Mouse (Mus musculus): ENCODE measurements around the gene Fam234b. TPM values are rescaled to one million over a fixed set of nuclear protein-coding genes. Genes with fewer than 3 reads are reported as not detected.

The Fam234b gene
- 26.4 and 28.7 TPM in 2 replicates for polyA plus RNA-seq (2016; fragmentation: Nextera tagmentation; extraction: Ambion mirVana)

DNA sequence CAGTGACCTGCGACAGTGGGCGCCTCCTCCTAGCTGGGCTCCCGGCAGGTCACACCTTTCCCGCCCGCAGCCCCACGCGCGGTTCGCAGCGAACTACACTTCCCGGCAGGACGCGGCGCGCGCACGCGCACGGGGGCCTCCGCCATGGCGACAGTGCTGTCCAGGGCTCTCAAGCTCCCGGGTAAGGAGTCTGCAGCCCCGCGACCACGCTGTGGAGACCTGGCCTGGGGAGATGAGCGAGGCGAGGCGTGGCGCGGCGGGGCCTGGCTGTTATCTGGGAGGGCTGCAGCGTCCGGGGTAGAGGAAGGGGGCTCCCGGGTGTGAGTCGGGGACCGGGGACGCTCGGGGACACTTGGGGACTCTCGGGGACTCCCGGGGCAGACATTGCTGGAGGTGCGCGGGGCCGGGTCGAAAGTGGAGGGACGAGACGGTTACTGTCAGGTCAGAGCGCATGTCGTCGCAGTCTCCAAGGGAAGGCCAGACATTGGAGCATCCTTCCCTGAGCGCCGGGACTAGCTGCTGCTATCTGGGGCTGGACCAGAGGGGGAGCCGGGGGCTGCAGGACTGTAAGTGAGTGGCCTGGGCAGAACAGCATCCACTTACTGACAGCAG is at the start of gene Fam234b, which contains the start of gene Hebp1:
TSS of gene Fam234b (plus strand) at position 57 of the 612 bp plus-strand sequence.
TSS of gene Hebp1 (minus strand) at position 102 of the 612 bp plus-strand sequence.
- H3K27ac ChIP-seq, result no peak within 1 kb of the TSS
- under 1% methylated on average over 52 of the region's 52 CpGs for WGBS
- peak; percentile 80 for ATAC-seq (ENCODE audit: insufficient number of reproducible peaks, insufficient read depth, low FRiP score, low TSS enrichment)

DNA sequence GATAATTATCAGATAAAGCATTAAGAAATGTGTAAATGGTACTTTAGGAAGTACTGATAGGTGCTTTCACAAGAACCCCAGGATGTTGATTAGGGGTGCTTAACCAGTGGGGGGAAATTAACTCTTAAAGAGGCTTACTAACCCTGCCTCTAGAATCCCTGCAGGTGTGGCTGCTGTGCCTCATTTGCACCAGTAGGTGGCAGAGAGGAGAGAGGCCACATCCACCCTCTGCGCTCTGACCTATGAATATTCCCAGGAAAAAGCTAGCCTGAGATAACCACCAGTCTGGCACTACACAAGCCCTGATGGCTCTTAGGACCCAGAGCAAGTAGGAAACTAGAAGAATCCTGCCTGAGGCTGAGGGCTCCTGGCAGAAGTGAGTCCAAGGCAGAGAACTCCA is 49.3 kb upstream of the Fam234b start:
- Histone ChIP-seq H3K4me3 (no peak overlapping the region), H3K4me2 (replicated peaks) (no peak overlapping the region), H3K27me3 (no peaks in the 10 kb centered on the region), H3K9me3 (no peaks in the 10 kb centered on the region), H3K9ac (no peak overlapping the region), H3K27ac (no peak overlapping the region), H3K4me1 (no peaks in the 10 kb centered on the region), H3K36me3 (no peaks in the 10 kb centered on the region)
- WGBS, result 33% methylated on average over 1 of the region's 1 CpGs
- no peak for ATAC-seq (ENCODE audit: insufficient number of reproducible peaks, insufficient read depth, low FRiP score, low TSS enrichment)

More for the DNA sequence above, at the start of gene Fam234b, which contains the start of gene Hebp1:
- H3K9me3 ChIP-seq, result no peaks in the 10 kb centered on the region
- no peaks in the 10 kb centered on the region for H3K36me3 ChIP-seq
- H3K4me1 ChIP-seq, result peaks cover 10% of the 10 kb centered on the region
- H3K27me3 ChIP-seq, result no peaks in the 10 kb centered on the region
- H3K9ac ChIP-seq, result peak within 1 kb of the TSS; percentile 77
- peak within 1 kb of the TSS; percentile 75 for H3K4me2 ChIP-seq (replicated peaks)
- peak within 1 kb of the TSS; percentile 90 for H3K4me3 ChIP-seq

DNA sequence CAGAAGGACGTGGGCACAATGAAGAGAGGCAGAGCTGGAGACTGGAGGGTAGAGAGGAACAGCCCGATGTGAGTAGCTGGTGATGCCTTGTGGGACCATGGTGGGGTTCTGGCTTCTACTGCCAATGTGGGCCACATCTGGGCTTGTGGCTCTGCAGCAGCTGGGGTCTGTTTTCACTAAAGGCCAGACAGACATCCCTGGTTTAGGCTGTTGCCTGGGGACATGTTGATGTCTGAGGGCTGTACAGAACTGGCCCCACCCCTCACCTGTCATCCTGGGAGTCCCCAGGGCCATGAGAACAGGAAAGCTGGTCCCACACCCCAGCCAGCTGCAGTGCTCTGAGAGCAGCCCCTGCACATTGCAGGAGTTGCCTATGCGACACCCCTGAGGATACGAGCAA is 48.6 kb upstream of the Fam234b start:
- H3K27me3 ChIP-seq, result no peaks in the 10 kb centered on the region
- H3K27ac ChIP-seq, result no peak overlapping the region
- H3K4me1 ChIP-seq, result no peaks in the 10 kb centered on the region
- H3K9me3 ChIP-seq, result no peaks in the 10 kb centered on the region
- no peak overlapping the region for H3K4me2 ChIP-seq (replicated peaks)
- no peaks in the 10 kb centered on the region for H3K36me3 ChIP-seq
- ATAC-seq (ENCODE audit: insufficient number of reproducible peaks, insufficient read depth, low FRiP score, low TSS enrichment), result 0 out of 2 replicates have a peak, but pooled peaks have one; percentile 24
- 65% methylated on average over 4 of the region's 4 CpGs for WGBS
- no peak overlapping the region for H3K4me3 ChIP-seq
- H3K9ac ChIP-seq, result no peak overlapping the region

DNA sequence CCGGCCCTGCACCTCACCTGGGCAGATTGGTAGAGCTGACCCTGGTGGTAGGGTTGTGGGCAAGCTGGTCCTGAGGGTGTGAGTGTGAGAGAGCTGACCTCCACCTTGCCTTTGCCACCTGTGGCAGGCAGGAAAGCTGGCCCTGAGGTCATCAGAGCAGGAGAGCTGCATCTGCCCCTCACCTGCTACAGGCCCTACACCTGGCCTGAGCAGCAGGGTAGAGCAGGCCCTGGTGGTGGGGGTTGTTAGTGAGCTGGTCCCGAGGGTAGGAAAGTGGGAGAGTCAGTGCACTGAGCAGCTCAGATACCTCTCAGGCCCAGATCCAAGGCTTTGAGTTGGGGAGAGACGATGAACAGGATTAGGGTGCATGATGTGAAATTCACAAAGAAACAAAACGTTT is 48.1 kb upstream of the Fam234b start:
- Histone ChIP-seq H3K27ac (no peak overlapping the region), H3K4me3 (no peak overlapping the region), H3K4me2 (replicated peaks) (no peak overlapping the region), H3K9me3 (no peaks in the 10 kb centered on the region), H3K36me3 (no peaks in the 10 kb centered on the region), H3K4me1 (no peaks in the 10 kb centered on the region), H3K27me3 (no peaks in the 10 kb centered on the region), H3K9ac (no peak overlapping the region)
- WGBS, result 75% methylated on average over 4 of the region's 4 CpGs
- no peak for ATAC-seq (ENCODE audit: insufficient number of reproducible peaks, insufficient read depth, low FRiP score, low TSS enrichment)

DNA sequence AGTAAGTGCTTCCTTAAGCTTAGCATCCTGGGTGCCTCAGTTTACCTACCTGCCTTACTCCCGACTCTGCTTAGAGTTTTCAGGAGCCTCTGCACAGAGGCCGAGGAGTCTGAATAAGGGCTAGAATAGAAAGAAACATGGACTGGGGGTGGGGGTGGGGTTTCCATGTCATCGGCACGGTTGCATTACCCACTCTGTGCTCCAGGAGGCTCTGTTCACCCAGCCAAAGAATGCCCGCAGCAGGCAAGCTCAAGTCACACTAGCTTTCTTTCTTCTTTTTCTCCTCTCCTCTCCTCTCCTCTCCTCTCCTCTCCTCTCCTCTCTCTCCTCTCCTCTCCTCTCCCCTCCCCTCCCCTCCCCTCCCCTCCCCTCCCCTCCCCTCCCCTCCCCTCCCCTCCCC is 47.5 kb upstream of the Fam234b start:
- ATAC-seq (ENCODE audit: insufficient number of reproducible peaks, insufficient read depth, low FRiP score, low TSS enrichment), result no peak
- no peaks in the 10 kb centered on the region for H3K27me3 ChIP-seq
- H3K36me3 ChIP-seq, result no peaks in the 10 kb centered on the region
- no peak overlapping the region for H3K9ac ChIP-seq
- no peaks in the 10 kb centered on the region for H3K4me1 ChIP-seq
- H3K9me3 ChIP-seq, result no peaks in the 10 kb centered on the region
- WGBS, result 41% methylated on average over 5 of the region's 5 CpGs
- no peak overlapping the region for H3K4me2 ChIP-seq (replicated peaks)
- H3K27ac ChIP-seq, result no peak overlapping the region
- H3K4me3 ChIP-seq, result no peak overlapping the region

- 81% methylated on average over 5 of the region's 5 CpGs for WGBS
- no peaks in the 10 kb centered on the region for H3K36me3 ChIP-seq
- H3K9me3 ChIP-seq, result no peaks in the 10 kb centered on the region
- no peak overlapping the region for H3K9ac ChIP-seq
- H3K27me3 ChIP-seq, result no peaks in the 10 kb centered on the region
- H3K4me2 ChIP-seq (replicated peaks), result no peak overlapping the region
- no peaks in the 10 kb centered on the region for H3K4me1 ChIP-seq
- H3K4me3 ChIP-seq, result no peak overlapping the region
- no peak overlapping the region for H3K27ac ChIP-seq
- no peak for ATAC-seq (ENCODE audit: insufficient number of reproducible peaks, insufficient read depth, low FRiP score, low TSS enrichment)
Observed at GRCm38 (mm10) chr6:135153719-135154118, 44.1 kb upstream of the Fam234b start.

GRCm38 (mm10) chr6:135156597-135156996 is 41.2 kb upstream of the Fam234b start:
- Histone ChIP-seq H3K9me3 (no peaks in the 10 kb centered on the region), H3K36me3 (no peaks in the 10 kb centered on the region), H3K4me1 (no peaks in the 10 kb centered on the region), H3K27me3 (no peaks in the 10 kb centered on the region), H3K4me3 (no peak overlapping the region), H3K27ac (no peak overlapping the region), H3K9ac (no peak overlapping the region), H3K4me2 (replicated peaks) (no peak overlapping the region)
- no peak for ATAC-seq (ENCODE audit: insufficient number of reproducible peaks, insufficient read depth, low FRiP score, low TSS enrichment)
- 72% methylated on average over 8 of the region's 8 CpGs for WGBS

- Histone ChIP-seq H3K4me1 (no peaks in the 10 kb centered on the region), H3K9ac (no peak overlapping the region), H3K9me3 (no peaks in the 10 kb centered on the region), H3K36me3 (no peaks in the 10 kb centered on the region), H3K27ac (no peak overlapping the region), H3K27me3 (no peaks in the 10 kb centered on the region), H3K4me3 (no peak overlapping the region), H3K4me2 (replicated peaks) (no peak overlapping the region)
- ATAC-seq (ENCODE audit: insufficient number of reproducible peaks, insufficient read depth, low FRiP score, low TSS enrichment), result peak; percentile 52; the same call in 1 of the 2 replicates
- 62% methylated on average over 4 of the region's 4 CpGs for WGBS
Observed at GRCm38 (mm10) chr6:135157496-135157895, 40.3 kb upstream of the Fam234b start.

- no peak overlapping the region for H3K4me2 ChIP-seq (replicated peaks)
- ATAC-seq (ENCODE audit: insufficient number of reproducible peaks, insufficient read depth, low FRiP score, low TSS enrichment), result no peak
- 53% methylated on average over 4 of the region's 4 CpGs for WGBS
Observed at GRCm38 (mm10) chr6:135158509-135158908, 39.3 kb upstream of the Fam234b start.

GRCm38 (mm10) chr6:135161356-135161755 is 36.4 kb upstream of the Fam234b start:
- Histone ChIP-seq H3K27ac (no peak overlapping the region), H3K4me2 (replicated peaks) (no peak overlapping the region), H3K9ac (no peak overlapping the region), H3K9me3 (no peaks in the 10 kb centered on the region), H3K36me3 (no peaks in the 10 kb centered on the region), H3K27me3 (no peaks in the 10 kb centered on the region), H3K4me1 (0 out of 2 replicates have a peak, but pooled peaks cover 2% of the 10 kb centered on the region), H3K4me3 (no peak overlapping the region)
- no peak for ATAC-seq (ENCODE audit: insufficient number of reproducible peaks, insufficient read depth, low FRiP score, low TSS enrichment)
- WGBS, result 69% methylated on average over 4 of the region's 4 CpGs

More at GRCm38 (mm10) chr6:135158509-135158908, 39.3 kb upstream of the Fam234b start:
- Histone ChIP-seq H3K36me3 (no peaks in the 10 kb centered on the region), H3K27me3 (no peaks in the 10 kb centered on the region), H3K9ac (no peak overlapping the region), H3K4me3 (no peak overlapping the region), H3K9me3 (no peaks in the 10 kb centered on the region), H3K4me1 (0 out of 2 replicates have a peak, but pooled peaks cover 2% of the 10 kb centered on the region), H3K27ac (no peak overlapping the region)

DNA sequence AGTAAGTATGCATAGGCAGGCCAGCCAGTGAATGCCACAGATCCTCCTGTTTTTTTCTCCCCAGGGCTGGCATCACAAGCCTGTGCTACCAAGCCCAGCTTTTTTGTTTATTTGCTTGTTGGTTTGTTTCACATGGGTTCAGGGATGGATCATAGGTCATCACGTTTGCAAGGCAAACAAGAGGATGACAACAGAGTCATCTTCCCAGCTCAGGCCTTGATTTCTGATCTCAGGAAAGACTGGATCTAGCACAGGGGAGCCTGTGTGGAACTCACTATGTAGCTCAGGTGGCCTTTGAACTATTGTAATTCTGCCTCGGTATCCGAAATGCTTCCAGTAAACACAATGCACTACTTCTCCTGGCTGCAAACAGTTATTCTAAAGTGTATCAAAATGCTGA is 35.5 kb upstream of the Fam234b start:
- Histone ChIP-seq H3K9me3 (no peaks in the 10 kb centered on the region), H3K4me1 (0 out of 2 replicates have a peak, but pooled peaks cover 4% of the 10 kb centered on the region), H3K27ac (no peak overlapping the region), H3K36me3 (no peaks in the 10 kb centered on the region), H3K4me3 (no peak overlapping the region), H3K27me3 (no peaks in the 10 kb centered on the region), H3K9ac (no peak overlapping the region), H3K4me2 (replicated peaks) (no peak overlapping the region)
- no peak for ATAC-seq (ENCODE audit: insufficient number of reproducible peaks, insufficient read depth, low FRiP score, low TSS enrichment)
- 87% methylated on average over 3 of the region's 3 CpGs for WGBS

DNA sequence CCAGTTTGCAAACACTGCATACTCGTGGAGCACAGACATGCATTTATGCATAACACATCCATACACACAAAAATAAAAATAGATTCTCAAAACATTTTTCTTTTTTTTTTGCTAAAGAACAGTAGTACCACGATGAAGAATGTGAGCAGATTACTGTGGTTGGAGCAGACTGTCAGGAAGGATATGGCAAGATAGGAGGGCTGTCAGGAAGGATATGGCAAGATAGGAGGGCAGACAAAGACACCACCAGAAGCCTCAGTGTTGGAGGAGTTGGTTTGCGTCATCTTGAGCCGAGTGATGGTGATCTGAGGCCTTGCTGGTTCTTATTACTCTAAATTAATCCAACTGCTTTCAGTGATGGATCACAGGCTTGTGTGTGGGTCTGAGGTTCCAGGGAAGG is 34.9 kb upstream of the Fam234b start:
- Histone ChIP-seq H3K9ac (no peak overlapping the region), H3K27ac (no peak overlapping the region), H3K4me3 (no peak overlapping the region), H3K4me1 (0 out of 2 replicates have a peak, but pooled peaks cover 6% of the 10 kb centered on the region), H3K4me2 (replicated peaks) (no peak overlapping the region), H3K27me3 (no peaks in the 10 kb centered on the region), H3K36me3 (no peaks in the 10 kb centered on the region), H3K9me3 (no peaks in the 10 kb centered on the region)
- ATAC-seq (ENCODE audit: insufficient number of reproducible peaks, insufficient read depth, low FRiP score, low TSS enrichment), result no peak
- 73% methylated on average over 4 of the region's 4 CpGs for WGBS
